Mouse (Mus musculus): ENCODE results near the gene Mepce.

Gene Mepce

DNA sequence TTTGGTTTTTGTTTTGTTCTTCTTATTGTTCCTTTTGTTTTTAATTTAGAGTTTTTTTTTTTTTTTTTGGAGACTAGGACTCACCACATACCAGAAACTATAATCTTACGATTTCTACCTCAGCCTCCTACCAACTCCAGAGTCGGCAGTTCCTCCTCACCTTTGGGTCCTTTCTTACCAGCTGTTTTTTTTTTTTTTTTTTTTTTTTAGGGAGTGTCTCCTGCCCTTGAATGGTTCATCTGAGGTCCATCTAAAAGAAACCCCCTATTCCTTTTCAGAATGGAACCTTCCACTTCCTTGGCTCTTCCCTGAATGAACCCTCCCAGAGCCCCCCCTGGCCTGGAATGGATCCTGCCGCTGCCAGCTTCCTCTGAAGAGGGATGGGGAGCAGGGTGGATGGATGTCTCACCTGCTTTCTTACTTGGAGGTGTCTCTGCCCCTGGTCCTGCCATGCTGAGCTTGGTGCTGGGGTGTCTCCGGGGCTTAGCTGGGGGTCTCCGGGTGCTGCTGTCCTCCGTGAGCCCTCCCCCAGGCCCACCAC, 50.0 kb downstream of the Mepce start:
- 61% methylated on average over 6 of the region's 6 CpGs for WGBS

DNA sequence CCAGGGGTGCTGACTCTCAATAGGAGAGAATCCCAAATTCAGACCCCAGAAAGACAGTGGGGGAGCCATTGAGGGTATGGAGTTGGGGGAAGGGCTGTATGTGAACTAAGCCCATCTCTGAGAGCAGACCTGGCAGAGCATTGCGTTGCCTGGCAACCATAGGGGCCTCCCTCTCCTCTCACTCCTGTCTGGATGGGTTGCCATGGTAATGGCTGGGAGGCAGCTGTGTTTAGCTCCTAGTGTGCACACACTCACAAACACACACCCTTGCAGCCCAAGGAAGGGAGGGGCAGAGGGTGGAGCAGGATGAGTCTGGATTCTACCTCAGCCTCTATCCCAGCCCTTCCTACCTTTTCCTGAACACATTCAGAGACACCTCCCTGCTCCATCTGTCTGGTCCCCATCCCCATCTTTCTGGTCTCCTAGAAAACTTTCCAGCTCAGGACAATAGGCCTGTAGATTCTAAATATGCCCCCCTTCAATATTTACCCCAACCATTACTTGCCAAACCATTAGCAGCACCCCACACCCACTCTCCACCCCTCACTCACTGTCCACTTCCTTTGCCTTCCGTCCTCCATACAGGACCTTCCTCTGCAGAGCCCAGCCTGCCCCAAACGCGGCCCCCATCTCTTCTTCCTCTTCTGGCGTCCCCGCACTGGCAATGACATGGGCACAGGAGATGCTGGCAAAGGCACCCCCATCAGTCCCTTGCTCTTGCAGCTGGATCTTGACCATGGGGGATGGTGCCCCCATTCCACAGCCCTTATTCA, 53.0 kb downstream of the Mepce start:
- 36% methylated on average over 6 of the region's 6 CpGs for WGBS

DNA sequence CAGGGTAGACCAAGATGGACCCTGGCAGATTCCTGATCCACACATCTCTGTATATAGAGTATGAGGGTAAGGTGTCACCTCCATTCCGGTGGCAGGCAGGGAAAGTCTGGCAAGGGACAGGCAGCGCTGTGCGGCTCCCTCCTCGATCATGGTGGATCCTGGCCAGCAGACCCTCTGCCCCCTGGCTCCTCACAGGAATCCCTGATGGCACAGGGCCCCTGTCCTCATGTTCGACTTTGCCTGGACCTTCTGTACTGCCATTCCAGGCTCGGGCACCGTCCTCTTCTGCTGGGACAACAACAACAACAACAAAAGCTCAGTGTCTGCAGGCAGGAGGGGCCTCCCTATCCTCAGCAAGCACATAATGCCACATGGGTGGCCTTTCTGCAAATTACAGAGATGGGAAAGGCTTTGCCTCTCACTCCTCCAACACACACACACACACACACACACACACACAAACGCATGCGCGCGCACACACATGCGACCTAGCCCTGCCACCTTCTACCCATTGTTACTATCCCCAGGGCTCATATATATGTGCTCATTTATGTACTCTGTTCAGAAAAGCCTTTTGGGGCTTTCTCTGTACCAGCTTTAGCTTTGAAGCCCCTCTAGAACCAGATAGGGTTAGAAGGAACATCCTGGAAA, 53.7 kb downstream of the Mepce start:
- 28% methylated on average over 12 of the region's 12 CpGs for WGBS

Measured in cerebral cortex, adult 2 months (tissue).